Mouse (Mus musculus) lung, embryonic 14.5 days (tissue): ENCODE measurements at regions not wholly inside any gene's neighbourhood (a gene's known extent, or its start where the extent isn't known, plus 50 kb on each side); places are given as distances from the start of the nearest gene placed in this dataset.
A peak's percentile ranks its signal among the peaks of the same experiment; 100 is the strongest.

Experiments
- ATAC-seq: fragments of 200-750 bp; cut with Nextera tagmentation; 2 replicates; pipeline ENCODE4 v1.8.0; 2017; ENCODE audit warnings: mild to moderate bottlenecking, moderate TSS enrichment, moderate library complexity; ENCODE audit not compliant: insufficient read depth
- DNase-seq: peaks from one replicate; pipeline ENCODE4 v3.0.0-alpha.2; 2015
- H3K27ac ChIP-seq: fragments of 300-500 bp; sonication (generic); 2 replicates; pipeline ENCODE4 v1.5.1; 2014; ENCODE audit warnings: low read depth, mild to moderate bottlenecking, moderate library complexity
- H3K27me3 ChIP-seq: fragments of 300-500 bp; sonication (generic); 2 replicates; pipeline ENCODE4 v1.6.1; 2014; ENCODE audit warnings: low read length, control low read depth; ENCODE audit not compliant: insufficient read depth
- H3K36me3 ChIP-seq: fragments of 300-500 bp; sonication (generic); 2 replicates; pipeline ENCODE4 v1.6.1; 2014; ENCODE audit warnings: control low read depth; ENCODE audit not compliant: insufficient read depth
- H3K4me1 ChIP-seq: fragments of 300-500 bp; sonication (generic); 2 replicates; pipeline ENCODE4 v1.6.1; 2014; ENCODE audit warnings: antibody characterized with exemption, control low read depth; ENCODE audit not compliant: insufficient read depth
- H3K4me2 ChIP-seq: fragments of 300-500 bp; sonication (generic); 2 replicates; pipeline ENCODE4 v1.6.1; 2014; ENCODE audit warnings: mild to moderate bottlenecking
- H3K4me3 ChIP-seq: fragments of 300-500 bp; sonication (generic); 2 replicates; pipeline ENCODE4 v1.5.1; 2014; ENCODE audit warnings: low read depth, low read length
- H3K9ac ChIP-seq: fragments of 300-500 bp; sonication (generic); 2 replicates; pipeline ENCODE4 v1.6.1; 2014
- H3K9me3 ChIP-seq: fragments of 300-500 bp; sonication (generic); 2 replicates; pipeline ENCODE4 v1.6.1; 2016; ENCODE audit warnings: low read depth, low read length, control low read depth
- CTCF ChIP-seq: IDR thresholded peaks from 2 replicates; pipeline ENCODE4 v1.5.1; 2016; ENCODE audit warnings: antibody characterized with exemption, low read depth
- WGBS: fragments of 180-500 bp; shearing (Covaris S2); extraction: QIAGEN DNeasy Blood & Tissue Kit; methylation state at CpG from one replicate; pipeline ENCODE4 v1.1.7; 2014; 5-methylcytosine and 5-hydroxymethylcytosine counted together

GRCm38 (mm10) chr3:115655020-115655419 is 59.9 kb downstream of the S1pr1 start:
- no peak for DNase-seq
- H3K27ac ChIP-seq: no peak overlapping the region

GRCm38 (mm10) chr3:115652236-115652635 is 62.6 kb downstream of the S1pr1 start:
- Histone ChIP-seq H3K4me1 (no peaks in the 10 kb centered on the region), H3K4me3 (no peak overlapping the region), H3K4me2 (no peak overlapping the region), H3K27me3 (no peaks in the 10 kb centered on the region), H3K27ac (no peak overlapping the region), H3K9me3 (no peaks in the 10 kb centered on the region), H3K36me3 (no peaks in the 10 kb centered on the region), H3K9ac (no peak overlapping the region)
- ATAC-seq (no peak), DNase-seq (no peak)
- WGBS: 77% methylated on average over 5 of the region's 5 CpGs
- TF ChIP-seq CTCF: no peak

More at GRCm38 (mm10) chr3:115655020-115655419, 59.9 kb downstream of the S1pr1 start:
- Histone ChIP-seq H3K27me3 (no peaks in the 10 kb centered on the region), H3K9ac (no peak overlapping the region), H3K4me3 (no peak overlapping the region), H3K36me3 (no peaks in the 10 kb centered on the region), H3K9me3 (no peaks in the 10 kb centered on the region), H3K4me2 (no peak overlapping the region), H3K4me1 (no peaks in the 10 kb centered on the region)
- no peak for TF ChIP-seq CTCF
- ATAC-seq: no peak

- peak; percentile 20 for DNase-seq
- H3K27ac ChIP-seq: no peak overlapping the region
- peak; percentile 58; the same call in 1 of the 2 replicates for ATAC-seq
- H3K36me3 ChIP-seq: no peaks in the 10 kb centered on the region
- H3K4me3 ChIP-seq: no peak overlapping the region
- TF ChIP-seq CTCF: no peak
- no peak overlapping the region for H3K9ac ChIP-seq
- H3K9me3 ChIP-seq: no peaks in the 10 kb centered on the region
- H3K4me2 ChIP-seq: no peak overlapping the region
- H3K27me3 ChIP-seq: no peaks in the 10 kb centered on the region
- WGBS: 28% methylated on average over 3 of the region's 3 CpGs
- H3K4me1 ChIP-seq: no peaks in the 10 kb centered on the region
Observed at GRCm38 (mm10) chr3:115649338-115650117, 65.3 kb downstream of the S1pr1 start.

DNA sequence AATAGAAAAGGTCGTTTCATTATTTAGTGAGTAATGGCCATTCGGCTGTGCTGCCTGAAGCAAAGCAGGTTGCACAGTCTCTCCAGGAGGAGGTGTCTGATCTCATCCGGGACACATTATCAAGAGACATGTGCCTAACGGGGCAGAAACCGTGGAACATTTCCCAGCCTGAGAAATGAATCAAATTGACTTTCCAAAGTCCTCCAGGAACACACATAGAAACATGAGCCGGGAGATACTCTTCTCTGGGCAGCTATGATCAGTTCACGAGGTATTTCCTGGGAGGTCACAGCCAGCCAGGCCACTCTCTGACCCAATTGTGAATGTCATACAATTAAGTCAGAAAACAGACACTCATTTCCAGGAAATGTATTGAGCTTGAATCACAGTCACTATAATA is 67.9 kb downstream of the S1pr1 start:
- Histone ChIP-seq H3K4me3 (no peak overlapping the region), H3K9ac (no peak overlapping the region), H3K9me3 (no peaks in the 10 kb centered on the region), H3K36me3 (no peaks in the 10 kb centered on the region), H3K27ac (no peak overlapping the region), H3K27me3 (no peaks in the 10 kb centered on the region), H3K4me1 (no peaks in the 10 kb centered on the region), H3K4me2 (no peak overlapping the region)
- no peak for TF ChIP-seq CTCF
- 47% methylated on average over 7 of the region's 7 CpGs for WGBS
- no peak for ATAC-seq
- DNase-seq: no peak

DNA sequence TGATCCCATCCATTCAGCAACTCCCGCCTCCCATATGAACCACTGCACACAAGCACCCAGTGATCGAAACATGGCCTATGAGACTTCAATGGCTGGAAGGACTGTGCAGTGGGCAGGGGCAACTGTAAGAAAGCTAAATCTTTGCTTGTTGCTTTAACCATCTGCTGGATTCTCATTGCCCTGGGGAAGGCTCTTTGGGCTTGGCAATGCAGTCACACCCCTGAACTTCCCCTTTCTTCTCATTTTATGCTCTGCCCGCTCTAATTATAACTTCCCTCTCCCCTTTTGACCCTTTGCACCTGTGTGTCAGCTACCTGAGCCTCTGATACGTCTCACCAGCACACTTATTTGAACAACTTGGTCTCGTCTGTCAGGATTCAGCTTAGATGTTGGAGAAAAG is 70.6 kb downstream of the S1pr1 start:
- TF ChIP-seq CTCF: no peak
- no peak overlapping the region for H3K27ac ChIP-seq
- H3K4me3 ChIP-seq: no peak overlapping the region
- H3K27me3 ChIP-seq: no peaks in the 10 kb centered on the region
- no peaks in the 10 kb centered on the region for H3K9me3 ChIP-seq
- no peaks in the 10 kb centered on the region for H3K36me3 ChIP-seq
- H3K4me1 ChIP-seq: no peaks in the 10 kb centered on the region
- WGBS: 65% methylated on average over 5 of the region's 5 CpGs
- DNase-seq (no peak), ATAC-seq (no peak)
- no peak overlapping the region for H3K9ac ChIP-seq
- H3K4me2 ChIP-seq: no peak overlapping the region

DNA sequence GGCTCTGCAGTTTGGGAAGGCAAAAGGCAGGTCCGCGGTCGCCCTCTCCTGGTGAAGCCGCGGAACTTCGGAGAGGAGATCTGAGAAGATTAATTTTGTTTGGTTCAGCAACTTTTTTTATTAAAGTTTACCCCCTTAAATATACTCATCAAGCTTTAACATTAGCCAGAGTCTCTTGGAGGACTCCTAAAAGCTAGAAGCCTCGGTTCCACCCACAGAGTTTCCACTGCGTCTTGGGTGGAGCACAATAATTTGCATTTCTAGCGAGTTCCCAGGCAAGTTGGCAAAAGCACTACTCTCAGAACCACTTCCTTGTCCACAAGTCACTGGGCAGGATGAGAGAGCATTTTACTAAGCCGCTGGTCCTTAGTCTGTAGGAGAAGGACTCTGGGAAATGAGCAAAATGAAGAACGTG is 72.0 kb downstream of the S1pr1 start:
- Histone ChIP-seq H3K4me3 (peak overlapping the region; percentile 36), H3K9ac (no peak overlapping the region), H3K4me1 (no peaks in the 10 kb centered on the region), H3K9me3 (no peaks in the 10 kb centered on the region), H3K36me3 (no peaks in the 10 kb centered on the region), H3K4me2 (peak overlapping the region; percentile 60), H3K27ac (no peak overlapping the region), H3K27me3 (no peaks in the 10 kb centered on the region)
- DNase-seq (peak; percentile 91), ATAC-seq (peak; percentile 26; the same call in 1 of the 2 replicates)
- TF ChIP-seq CTCF: peak; percentile 91
- WGBS: 6% methylated on average over 11 of the region's 11 CpGs

DNA sequence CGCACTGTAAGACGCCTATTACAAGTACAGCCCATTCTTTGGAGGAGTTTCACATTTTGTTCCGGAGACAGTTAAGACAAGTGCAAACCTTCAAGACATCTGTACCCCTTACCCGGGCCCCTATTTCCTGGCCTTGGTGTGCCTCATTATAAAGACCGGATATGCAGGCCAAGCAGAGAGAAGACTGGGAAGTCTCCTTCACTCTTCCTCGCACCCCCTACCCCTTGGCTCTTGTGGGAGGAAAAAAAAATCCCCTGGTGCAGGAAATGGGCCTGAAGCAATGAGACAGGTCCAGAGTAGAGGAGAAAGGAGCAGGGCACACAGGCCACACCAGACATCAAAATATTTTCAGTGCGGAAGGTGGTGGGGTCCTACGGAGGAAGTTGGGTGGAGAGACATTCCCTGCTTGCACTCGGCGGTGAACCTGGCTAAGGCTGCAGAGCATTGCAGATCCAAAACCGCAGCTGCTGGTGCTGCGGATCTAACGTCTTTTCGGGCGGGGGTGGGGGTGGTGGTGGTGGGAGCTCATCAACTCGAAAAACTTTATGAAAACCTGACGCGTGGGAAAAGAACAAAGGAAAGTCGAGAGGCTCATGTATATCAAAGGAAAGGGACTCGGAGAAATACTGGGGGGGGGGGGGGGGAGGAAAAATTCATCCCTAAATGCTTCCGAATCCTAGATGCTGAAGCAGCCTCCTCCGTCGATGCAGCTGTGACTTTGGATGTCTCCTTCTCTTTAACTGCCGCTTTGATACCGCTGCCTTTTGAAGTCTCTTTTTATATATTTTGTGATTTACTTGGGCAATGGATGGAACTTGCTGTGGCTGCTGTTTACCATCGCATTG is 72.6 kb downstream of the S1pr1 start:
- peak overlapping the region; percentile 42 for H3K9ac ChIP-seq
- H3K27me3 ChIP-seq: no peaks in the 10 kb centered on the region
- TF ChIP-seq CTCF: no peak
- H3K27ac ChIP-seq: peak overlapping the region; percentile 48; the same call in 1 of the 2 replicates
- no peaks in the 10 kb centered on the region for H3K9me3 ChIP-seq
- DNase-seq (peak; percentile 60), ATAC-seq (peak; percentile 83)
- 2% methylated on average over 26 of the region's 26 CpGs for WGBS
- peak overlapping the region; percentile 36 for H3K4me3 ChIP-seq
- H3K4me1 ChIP-seq: no peaks in the 10 kb centered on the region
- peak overlapping the region; percentile 60 for H3K4me2 ChIP-seq
- no peaks in the 10 kb centered on the region for H3K36me3 ChIP-seq
